Mouse (Mus musculus): ENCODE data around the gene Cep295. TPM values are rescaled to one million over a fixed set of nuclear protein-coding genes. Genes with fewer than 3 reads are reported as not detected.

The Cep295 gene
- 28.3 TPM for polyA plus RNA-seq (2017; shearing (Covaris generic))

GRCm38 (mm10) chr9:15357484-15358275 lies at the start of gene Cep295:
Cep295 (minus strand) TSS chr9:15357788.

DNA sequence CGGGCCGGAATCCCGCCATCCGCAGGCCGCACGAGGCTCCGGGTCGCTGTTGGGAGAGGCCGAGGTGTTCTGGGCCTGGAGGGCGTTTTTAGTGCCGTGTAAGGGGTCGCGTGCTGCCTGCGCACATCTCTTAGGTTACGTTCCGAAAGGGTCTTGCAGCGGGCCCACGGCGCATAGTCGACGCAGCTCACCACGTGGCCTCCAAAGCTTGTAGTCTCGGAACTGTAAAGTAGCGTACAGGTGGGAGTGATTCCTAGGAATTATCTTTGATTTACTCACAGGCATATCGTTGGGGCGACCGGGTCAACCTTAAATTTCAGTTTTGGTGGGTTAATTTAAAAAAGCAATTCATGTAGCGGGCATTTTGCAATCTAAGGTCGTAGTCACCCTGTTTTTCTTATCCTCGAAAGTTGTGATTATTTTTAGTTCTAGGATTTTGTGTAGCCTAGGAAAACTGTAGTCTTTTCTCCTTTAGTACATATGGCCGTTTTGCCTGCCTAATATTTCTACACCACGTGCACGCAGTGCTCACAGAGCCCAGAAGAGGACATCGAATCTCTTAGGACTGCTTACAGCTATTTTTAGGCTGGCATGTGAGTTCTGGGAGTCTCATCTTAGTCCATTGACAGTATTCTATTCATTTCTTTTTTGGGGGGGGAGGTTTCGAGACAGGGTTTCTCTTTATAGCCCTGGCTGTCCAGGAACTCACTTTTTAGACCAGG lies 51.0 kb downstream of the Cep295 start, which contains the start of gene 4931406C07Rik:
Gene 4931406C07Rik, minus strand, starts transcription at position 51 of the 722 bp plus-strand sequence.

DNA sequence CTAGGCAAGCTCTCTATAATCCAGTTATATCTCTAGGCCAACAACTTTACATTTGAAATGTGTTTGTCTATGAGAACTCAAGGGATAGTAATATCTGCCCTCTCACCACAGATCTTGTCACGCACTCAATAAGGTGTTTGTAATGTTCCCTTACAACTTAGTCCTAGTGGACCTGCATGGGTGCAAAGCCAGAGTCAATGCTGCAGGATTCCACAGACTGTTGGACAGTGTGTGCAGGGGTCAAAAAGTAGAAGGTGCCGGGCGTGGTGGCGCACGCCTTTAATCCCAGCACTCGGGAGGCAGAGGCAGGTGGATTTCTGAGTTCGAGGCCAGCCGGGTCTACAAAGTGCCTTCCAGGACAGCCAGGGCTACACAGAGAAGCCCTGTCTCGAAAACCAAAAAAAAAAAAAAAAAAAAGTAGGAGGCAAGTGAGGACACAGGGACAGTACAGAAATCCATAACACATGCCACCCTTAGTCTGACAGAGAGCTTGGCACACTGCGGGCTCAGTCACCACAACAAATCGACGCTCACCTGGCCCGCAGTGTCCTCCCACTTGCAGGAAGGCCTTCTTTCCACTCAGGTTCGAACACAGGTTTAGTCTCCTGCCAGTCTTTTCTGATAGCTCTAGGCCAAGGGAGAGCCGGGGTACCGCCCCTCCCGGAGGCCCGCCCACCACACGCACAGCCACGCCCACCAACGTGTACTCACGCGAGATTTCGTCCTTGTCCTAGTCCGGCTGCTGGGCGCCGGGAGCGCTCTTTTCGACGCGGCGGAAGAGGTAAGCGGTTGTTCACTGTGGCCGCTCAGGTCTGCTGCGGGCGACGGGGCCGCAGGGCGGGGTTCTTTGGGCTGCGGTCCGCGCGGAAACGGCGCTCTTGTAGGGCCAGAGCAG lies 51.8 kb downstream of the Cep295 start, which contains the start of gene Taf1d:
Gene Taf1d, plus strand, starts transcription at position 712 of the 895 bp plus-strand sequence.

GRCm38 (mm10) chr9:15279649-15280490 lies 77.7 kb downstream of the Cep295 start, which contains the start of gene Med17:
Med17 (minus strand) TSS chr9:15279931.

Other genes with a start within 250 kb of the Cep295 start
- gene Hephl1, start 245.7 kb downstream of the Cep295 start, polyA plus RNA-seq (2017; shearing (Covaris generic)), result 0.06 TPM
- gene Vstm5, start 118.7 kb downstream of the Cep295 start, polyA plus RNA-seq (2017; shearing (Covaris generic)), result not detected
- 67.1 TPM for gene Med17, start 77.9 kb downstream of the Cep295 start, polyA plus RNA-seq (2017; shearing (Covaris generic))
- gene Taf1d, start 51.6 kb downstream of the Cep295 start, polyA plus RNA-seq (2017; shearing (Covaris generic)), result 73.1 TPM
- 3.5 TPM for gene 4931406C07Rik, start 51.3 kb downstream of the Cep295 start, polyA plus RNA-seq (2017; shearing (Covaris generic))
- gene Smco4, start 135.6 kb upstream of the Cep295 start, polyA plus RNA-seq (2017; shearing (Covaris generic)), result 34.5 TPM